Mouse (Mus musculus) urinary bladder, postnatal 36 days (tissue): Measurements from ENCODE around the gene Lancl1.

Source experiments
- DNase-seq, 2 experiments: peaks; one replicate each; pipeline ENCODE4 v3.0.0; 2022; ENCODE audit warnings: low spot score in 2 of 2, mixed read lengths in 1 of 2

Gene Lancl1

GRCm38 (mm10) chr1:67017101-67017870 is 21.4 kb downstream of the Lancl1 start:
- DNase-seq, result no peak

GRCm38 (mm10) chr1:67014205-67014604 is 24.5 kb downstream of the Lancl1 start:
- no peak for DNase-seq

- DNase-seq, result no peak
Observed at GRCm38 (mm10) chr1:67010520-67010919, 28.2 kb downstream of the Lancl1 start.

GRCm38 (mm10) chr1:67003699-67004098 is 35.0 kb downstream of the Lancl1 start:
- no peak for DNase-seq

- DNase-seq, result no peak
Observed at GRCm38 (mm10) chr1:67002226-67002625, 36.4 kb downstream of the Lancl1 start.

GRCm38 (mm10) chr1:67001367-67001766 is 37.3 kb downstream of the Lancl1 start:
- no peak for DNase-seq

- no peak for DNase-seq
Observed at GRCm38 (mm10) chr1:67000484-67000883, 38.2 kb downstream of the Lancl1 start.

- DNase-seq, result no peak
Observed at GRCm38 (mm10) chr1:66998601-66999000, 40.1 kb downstream of the Lancl1 start.

- no peak for DNase-seq
Observed at GRCm38 (mm10) chr1:66998188-66998587, 40.5 kb downstream of the Lancl1 start.

GRCm38 (mm10) chr1:66996819-66997218 is 41.9 kb downstream of the Lancl1 start:
- no peak for DNase-seq

- no peak for DNase-seq
Observed at GRCm38 (mm10) chr1:66992764-66993163, 45.9 kb downstream of the Lancl1 start.

GRCm38 (mm10) chr1:66987558-66988190 is 51.0 kb downstream of the Lancl1 start:
- no peak for DNase-seq

- no peak for DNase-seq
Observed at GRCm38 (mm10) chr1:66985906-66986305, 52.8 kb downstream of the Lancl1 start.

GRCm38 (mm10) chr1:66985129-66985698 is 53.5 kb downstream of the Lancl1 start:
- no peak for DNase-seq

- no peak for DNase-seq
Observed at GRCm38 (mm10) chr1:66980129-66980528, 58.5 kb downstream of the Lancl1 start.

- DNase-seq, result no peak
Observed at GRCm38 (mm10) chr1:66975456-66975855, 63.2 kb downstream of the Lancl1 start.

GRCm38 (mm10) chr1:66964857-66965256 is 73.8 kb downstream of the Lancl1 start:
- no peak for DNase-seq

GRCm38 (mm10) chr1:66960536-66961243 is 78.0 kb downstream of the Lancl1 start:
- no peak for DNase-seq

- no peak for DNase-seq
Observed at GRCm38 (mm10) chr1:66957361-66957760, 81.3 kb downstream of the Lancl1 start.

- no peak for DNase-seq
Observed at GRCm38 (mm10) chr1:66951086-66951485, 87.6 kb downstream of the Lancl1 start.
